Mouse (Mus musculus) mouse embryonic stem cell (cell line): ENCODE measurements around the gene Ttc22.

Source experiments
- in situ Hi-C, 2 experiments: fragments of 300-500 bp; cut with MboI; formaldehyde crosslinking; loops; 1 replicate in 1 of 2; 3 replicates in 1 of 2; pipeline ENCODE4 v1.14.3; 2019 to 2020; ENCODE audit warnings: low sequenced_read_pairs in 2 of 2, low pct_unique_long_range_greater_than_20kb in 1 of 2, mixed read lengths in 1 of 2; ENCODE audit not compliant: unreplicated experiment in 1 of 2

The Ttc22 gene

DNA sequence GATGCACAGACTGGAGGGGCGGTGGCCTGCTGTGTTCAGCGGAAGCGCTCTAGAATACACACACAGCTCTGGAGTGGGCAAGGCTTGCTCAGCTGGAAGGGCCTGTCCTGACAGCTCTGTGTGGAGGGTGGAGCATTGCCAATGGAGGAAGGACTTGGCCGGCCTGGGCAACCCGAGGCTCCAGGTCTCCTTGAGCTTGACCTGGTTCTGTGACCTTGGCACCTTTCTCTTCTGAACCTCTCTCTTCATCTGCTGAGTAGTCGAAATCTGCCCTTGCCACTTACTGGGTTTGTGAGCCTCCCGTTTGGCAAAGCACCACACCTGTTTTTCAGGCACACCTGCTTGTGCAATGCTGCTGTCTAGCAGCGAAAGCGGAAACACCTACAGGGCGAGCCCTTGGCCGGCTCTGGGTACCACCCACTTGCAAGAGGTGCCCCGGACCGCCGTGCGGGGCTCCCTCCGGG is at the start of gene Ttc22:
Gene Ttc22 (plus strand): TSS at position 403 of the 464 bp plus-strand sequence.
- in situ Hi-C loops, result no loop called here

DNA sequence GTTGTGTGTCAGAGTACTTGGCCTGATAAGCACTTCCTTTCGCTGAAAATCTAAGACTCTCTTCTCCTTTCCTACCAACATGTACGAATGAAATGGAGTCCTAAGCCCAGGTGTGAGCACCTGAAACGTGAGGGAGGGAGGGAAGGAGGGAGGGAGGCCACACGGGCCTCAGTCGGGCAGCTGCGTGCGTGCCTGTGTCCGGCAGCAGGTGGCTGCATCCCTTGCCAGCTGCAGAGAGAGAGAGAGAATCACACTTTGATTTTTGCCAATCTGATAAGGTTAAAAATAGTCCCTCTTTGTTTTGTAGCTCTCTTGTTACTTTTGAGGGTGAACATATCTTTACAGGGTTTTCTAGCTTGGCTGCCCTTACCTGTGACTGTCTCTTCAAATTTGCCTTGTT is 47.2 kb upstream of the Ttc22 start:
- in situ Hi-C loops, result no loop called here

GRCm38 (mm10) chr4:106577511-106577910 is 44.7 kb upstream of the Ttc22 start:
- in situ Hi-C loops, result no loop called here

DNA sequence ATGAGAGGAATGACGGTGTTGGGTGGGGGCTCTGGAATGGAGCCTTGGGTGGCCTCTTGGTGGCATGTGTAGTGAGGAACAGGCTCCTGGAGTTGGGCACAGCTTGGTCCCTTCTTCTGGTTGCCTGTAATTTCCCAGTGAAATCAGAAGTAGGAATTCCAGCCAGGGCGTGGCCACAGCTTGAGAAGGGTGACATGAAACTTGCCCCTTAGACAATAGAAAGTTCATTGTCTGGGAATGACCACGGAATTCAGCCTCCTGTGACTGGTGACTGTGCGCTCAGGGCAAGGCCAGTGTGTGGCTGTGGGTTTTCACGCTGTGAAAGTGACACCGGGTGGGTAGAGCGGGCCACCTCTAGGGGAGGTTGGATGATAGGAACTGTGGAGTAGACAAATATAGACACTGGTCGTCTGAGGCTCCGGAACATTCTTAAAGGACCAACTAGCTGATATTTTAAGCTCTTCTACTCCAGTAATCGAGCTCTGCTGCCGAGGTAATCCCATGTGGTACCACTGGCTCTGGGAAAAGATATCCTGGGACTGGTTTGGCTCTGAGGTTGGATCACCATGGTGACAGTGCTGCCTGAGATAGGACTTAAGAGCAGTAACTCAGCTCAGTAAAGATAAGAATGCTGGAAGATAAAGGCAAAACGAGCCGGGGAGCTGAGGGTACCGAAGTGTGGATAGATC is 40.9 kb upstream of the Ttc22 start:
- in situ Hi-C loops, result no loop called here

DNA sequence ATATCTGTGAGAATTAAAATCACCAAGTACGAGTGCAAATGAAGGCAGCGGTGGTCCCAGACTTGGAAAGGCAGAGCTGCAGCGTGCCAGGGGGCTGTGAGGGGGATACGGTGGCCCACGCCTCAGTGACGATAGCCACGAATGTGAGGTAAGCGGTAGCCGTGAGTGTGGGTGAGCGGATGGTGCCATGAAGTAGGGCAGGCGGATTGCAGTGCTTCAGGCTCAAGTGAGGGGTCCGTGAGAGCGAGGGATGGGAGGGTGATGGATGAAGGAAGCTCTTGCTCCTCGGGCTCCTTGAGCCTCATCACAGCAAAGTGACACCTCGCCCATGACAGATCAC is 40.4 kb upstream of the Ttc22 start:
- in situ Hi-C loops, result no loop called here

GRCm38 (mm10) chr4:106582428-106583153 is 39.6 kb upstream of the Ttc22 start:
- in situ Hi-C loops, result no loop called here

- in situ Hi-C loops, result no loop called here
Measured at GRCm38 (mm10) chr4:106584665-106585064, 37.6 kb upstream of the Ttc22 start.

DNA sequence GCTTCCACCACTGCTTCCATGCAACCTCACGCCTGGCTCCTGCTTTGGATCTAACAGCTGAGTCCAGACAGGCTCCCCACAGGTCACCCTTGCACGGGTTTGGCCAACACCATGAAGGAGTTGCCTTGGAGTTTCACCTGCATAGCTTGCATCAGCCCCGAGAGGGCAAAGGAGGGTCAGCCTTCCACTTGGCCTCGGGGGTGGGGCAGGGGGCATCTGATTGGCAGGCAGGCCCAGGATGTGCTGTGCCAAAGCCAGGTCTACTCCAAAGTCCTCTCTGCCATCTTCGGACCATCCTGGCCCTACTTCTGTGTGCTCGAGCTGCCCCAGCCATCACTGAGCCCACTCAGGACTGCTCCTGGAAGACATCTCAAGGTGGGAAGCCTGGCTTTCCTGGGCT is 35.2 kb upstream of the Ttc22 start:
- in situ Hi-C loops, result no loop called here

- in situ Hi-C loops, result loop anchor here in 1 of 2 experiments (5.0 kb wide), 1 partner anchor 53 kb away; no protein-coding TSS in a partner anchor
Measured at GRCm38 (mm10) chr4:106590142-106590541, 32.1 kb upstream of the Ttc22 start.

DNA sequence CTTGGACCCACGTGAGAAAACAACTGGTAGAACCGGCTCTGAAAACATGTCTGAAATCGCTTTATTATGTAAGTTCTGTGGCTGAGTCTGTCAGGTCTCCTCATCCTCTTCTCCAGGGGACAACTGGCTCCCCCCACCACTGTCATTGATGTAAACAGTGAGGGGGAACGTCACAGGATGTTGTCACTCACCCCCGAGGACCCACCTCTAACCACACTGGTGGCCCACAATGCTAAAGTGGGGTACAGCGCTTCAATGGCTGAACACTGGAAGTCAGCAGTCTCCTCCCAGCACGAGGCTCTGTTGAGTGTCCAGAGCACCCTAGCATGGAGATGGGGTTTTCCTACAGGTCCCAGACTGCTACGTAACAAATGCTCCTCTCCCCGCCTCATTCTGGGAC is 31.4 kb upstream of the Ttc22 start:
- in situ Hi-C loops, result loop anchor here in 1 of 2 experiments (5.0 kb wide), 1 partner anchor 54 kb away; no protein-coding TSS in a partner anchor

DNA sequence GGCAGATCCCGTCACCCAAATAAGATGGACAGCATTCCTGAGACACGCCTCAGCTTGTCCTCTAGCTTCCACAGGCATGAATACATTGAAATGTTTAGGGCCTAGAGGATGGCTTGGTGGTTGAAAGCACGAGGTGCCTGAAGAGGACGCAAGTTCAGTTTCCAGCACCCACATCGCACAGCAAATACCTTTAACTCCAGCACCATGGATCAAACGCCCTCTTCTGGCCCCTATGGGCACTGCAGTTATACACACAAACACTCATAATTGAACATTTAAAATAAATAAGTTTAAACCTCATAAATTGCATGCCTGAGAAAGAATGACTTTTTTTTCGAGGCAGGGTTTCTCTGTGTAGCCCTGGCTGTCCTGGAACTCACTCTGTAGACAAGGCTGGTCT is 28.6 kb upstream of the Ttc22 start:
- in situ Hi-C loops, result loop anchor here in 1 of 2 experiments (5.0 kb wide), 1 partner anchor 56 kb away; no protein-coding TSS in a partner anchor

GRCm38 (mm10) chr4:106596200-106596599 is 26.0 kb upstream of the Ttc22 start:
- in situ Hi-C loops, result no loop called here

GRCm38 (mm10) chr4:106597055-106597454 is 25.2 kb upstream of the Ttc22 start:
- in situ Hi-C loops, result no loop called here

GRCm38 (mm10) chr4:106597741-106598140 is 24.5 kb upstream of the Ttc22 start:
- in situ Hi-C loops, result no loop called here

GRCm38 (mm10) chr4:106599415-106599814 is 22.8 kb upstream of the Ttc22 start:
- in situ Hi-C loops, result no loop called here

- in situ Hi-C loops, result no loop called here
Measured at GRCm38 (mm10) chr4:106600770-106601169, 21.5 kb upstream of the Ttc22 start.

GRCm38 (mm10) chr4:106606639-106607554 is 15.3 kb upstream of the Ttc22 start:
- in situ Hi-C loops, result no loop called here

DNA sequence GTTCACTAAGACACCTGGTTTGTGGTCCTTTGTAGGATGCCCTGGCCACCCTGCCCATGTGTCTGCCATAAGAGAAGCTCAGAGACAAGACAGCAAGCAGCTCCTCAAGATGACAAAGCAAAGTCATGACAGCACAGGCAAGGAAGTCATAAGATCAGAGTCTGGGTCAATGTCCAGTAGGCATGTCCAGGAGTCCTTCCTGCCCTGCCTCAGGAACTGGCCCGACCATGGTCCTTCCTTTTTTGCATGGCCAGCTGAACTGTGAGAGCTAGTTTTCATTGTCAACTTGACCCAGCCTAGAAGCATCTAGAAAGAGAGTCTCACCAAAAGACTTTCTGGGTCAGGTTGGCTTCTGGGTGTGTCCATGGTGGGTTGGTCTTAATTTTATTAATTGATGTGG is 14.3 kb upstream of the Ttc22 start:
- in situ Hi-C loops, result no loop called here

DNA sequence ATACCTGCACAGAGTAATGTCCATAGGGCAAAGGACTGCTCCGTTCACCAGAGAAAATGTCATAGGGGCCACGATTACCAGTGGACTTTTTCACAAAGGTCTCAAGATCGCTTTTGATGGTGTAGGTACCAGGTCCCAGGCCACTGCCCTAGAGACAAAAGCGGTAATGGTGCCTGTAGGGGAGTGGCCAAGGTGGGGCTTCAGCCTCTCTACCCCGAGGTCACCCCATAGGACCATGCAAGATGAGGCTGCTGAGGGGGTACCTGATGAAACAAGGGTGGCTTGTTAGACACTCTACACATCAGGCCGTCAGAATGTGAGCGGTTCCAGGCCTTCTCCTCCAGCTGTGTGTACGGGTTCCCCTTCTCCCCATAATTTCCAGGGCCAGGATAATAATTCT is 9.1 kb upstream of the Ttc22 start:
- in situ Hi-C loops, result loop anchor here in 1 of 2 experiments (10.0 kb wide), 1 partner anchor 162 kb away; no protein-coding TSS in a partner anchor
